Mouse (Mus musculus): Measurements from ENCODE around the gene Egfl7. TPM values are rescaled to one million over a fixed set of nuclear protein-coding genes. Genes with fewer than 3 reads are reported as not detected.

Gene Egfl7
- polyA plus RNA-seq, 1 experiment from 2014 or later = 52.8 TPM

GRCm38 (mm10) chr2:26543155-26543554, 36.7 kb upstream of the Egfl7 start:
- H3K27ac ChIP-seq (ENCODE audit: low read depth, low read length) = peak overlapping the region; percentile 15; the same call in 1 of the 2 replicates
- H3K4me2 ChIP-seq (ENCODE audit: low read length) = no peak overlapping the region
- ATAC-seq (no peak), DNase-seq (ENCODE audit: low spot score) (no peak)
- WGBS = 72% methylated on average over 4 of the region's 4 CpGs
- peaks cover 13% of the 10 kb centered on the region for H3K4me1 ChIP-seq (ENCODE audit: control insufficient read depth, insufficient read depth, low read length)
- H3K9ac ChIP-seq (ENCODE audit: low read length) = no peak overlapping the region
- H3K36me3 ChIP-seq (ENCODE audit: control insufficient read depth, insufficient read depth, low read length) = no peaks in the 10 kb centered on the region
- no peaks in the 10 kb centered on the region for H3K27me3 ChIP-seq (replicated peaks; ENCODE audit: control insufficient read depth, insufficient read depth, low read length)
- no peak overlapping the region for H3K4me3 ChIP-seq (ENCODE audit: low read depth, low read length)
- H3K9me3 ChIP-seq (replicated peaks; ENCODE audit: control insufficient read depth, low read length) = no peaks in the 10 kb centered on the region

- 92% methylated on average over 8 of the region's 8 CpGs for whole genome bisulfite sequencing
- H3K9me3 ChIP-seq (replicated peaks; ENCODE audit: control insufficient read depth, low read length) = no peaks in the 10 kb centered on the region
- H3K27me3 ChIP-seq (replicated peaks; ENCODE audit: control insufficient read depth, insufficient read depth, low read length) = no peaks in the 10 kb centered on the region
- no peak overlapping the region for H3K4me3 ChIP-seq (ENCODE audit: low read depth, low read length)
- no peak overlapping the region for H3K4me2 ChIP-seq (ENCODE audit: low read length)
- H3K27ac ChIP-seq (ENCODE audit: low read depth, low read length) = no peak overlapping the region
- H3K9ac ChIP-seq (ENCODE audit: low read length) = no peak overlapping the region
- no peaks in the 10 kb centered on the region for H3K36me3 ChIP-seq (ENCODE audit: control insufficient read depth, insufficient read depth, low read length)
- ATAC-seq (no peak), DNase-seq (ENCODE audit: low spot score) (no peak)
- H3K4me1 ChIP-seq (ENCODE audit: control insufficient read depth, insufficient read depth, low read length) = peaks cover 13% of the 10 kb centered on the region
Observed at GRCm38 (mm10) chr2:26543768-26544167, 36.0 kb upstream of the Egfl7 start.

- H3K4me1 ChIP-seq (ENCODE audit: control insufficient read depth, insufficient read depth, low read length) = peaks cover 13% of the 10 kb centered on the region
- H3K27me3 ChIP-seq (replicated peaks; ENCODE audit: control insufficient read depth, insufficient read depth, low read length) = no peaks in the 10 kb centered on the region
- H3K36me3 ChIP-seq (ENCODE audit: control insufficient read depth, insufficient read depth, low read length) = no peaks in the 10 kb centered on the region
- no peak overlapping the region for H3K4me3 ChIP-seq (ENCODE audit: low read depth, low read length)
- H3K9me3 ChIP-seq (replicated peaks; ENCODE audit: control insufficient read depth, low read length) = no peaks in the 10 kb centered on the region
- no peak overlapping the region for H3K4me2 ChIP-seq (ENCODE audit: low read length)
- no peak overlapping the region for H3K27ac ChIP-seq (ENCODE audit: low read depth, low read length)
- ATAC-seq (no peak), DNase-seq (ENCODE audit: low spot score) (no peak)
- no peak overlapping the region for H3K9ac ChIP-seq (ENCODE audit: low read length)
- WGBS = 67% methylated on average over 3 of the region's 3 CpGs
Observed at GRCm38 (mm10) chr2:26544265-26544664, 35.5 kb upstream of the Egfl7 start.

GRCm38 (mm10) chr2:26547481-26547880, 32.3 kb upstream of the Egfl7 start:
- DNase-seq (ENCODE audit: low spot score) (no peak), ATAC-seq (no peak; the same call in 1 of the 2 replicates)
- H3K4me1 ChIP-seq (ENCODE audit: control insufficient read depth, insufficient read depth, low read length) = peaks cover 6% of the 10 kb centered on the region; the same call in 1 of the 2 replicates
- no peaks in the 10 kb centered on the region for H3K9me3 ChIP-seq (replicated peaks; ENCODE audit: control insufficient read depth, low read length)
- no peaks in the 10 kb centered on the region for H3K27me3 ChIP-seq (replicated peaks; ENCODE audit: control insufficient read depth, insufficient read depth, low read length)
- no peak overlapping the region for H3K27ac ChIP-seq (ENCODE audit: low read depth, low read length)
- no peak overlapping the region for H3K4me3 ChIP-seq (ENCODE audit: low read depth, low read length)
- 36% methylated on average over 2 of the region's 2 CpGs for WGBS
- no peak overlapping the region for H3K9ac ChIP-seq (ENCODE audit: low read length)
- no peak overlapping the region for H3K4me2 ChIP-seq (ENCODE audit: low read length)
- no peaks in the 10 kb centered on the region for H3K36me3 ChIP-seq (ENCODE audit: control insufficient read depth, insufficient read depth, low read length)

- Histone ChIP-seq H3K9me3 (replicated peaks; ENCODE audit: control insufficient read depth, low read length) (no peaks in the 10 kb centered on the region), H3K4me1 (ENCODE audit: control insufficient read depth, insufficient read depth, low read length) (peaks cover 6% of the 10 kb centered on the region; the same call in 1 of the 2 replicates), H3K9ac (ENCODE audit: low read length) (no peak overlapping the region), H3K36me3 (ENCODE audit: control insufficient read depth, insufficient read depth, low read length) (no peaks in the 10 kb centered on the region), H3K4me2 (ENCODE audit: low read length) (no peak overlapping the region), H3K27me3 (replicated peaks; ENCODE audit: control insufficient read depth, insufficient read depth, low read length) (no peaks in the 10 kb centered on the region), H3K27ac (ENCODE audit: low read depth, low read length) (no peak overlapping the region), H3K4me3 (ENCODE audit: low read depth, low read length) (no peak overlapping the region)
- no peak for DNase-seq (ENCODE audit: low spot score)
- WGBS = 82% methylated on average over 10 of the region's 10 CpGs
- no peak for ATAC-seq
Observed at GRCm38 (mm10) chr2:26549801-26550200, 30.0 kb upstream of the Egfl7 start.

- Histone ChIP-seq H3K9ac (ENCODE audit: low read length) (no peak overlapping the region), H3K4me1 (ENCODE audit: control insufficient read depth, insufficient read depth, low read length) (peaks cover 6% of the 10 kb centered on the region; the same call in 1 of the 2 replicates), H3K9me3 (replicated peaks; ENCODE audit: control insufficient read depth, low read length) (no peaks in the 10 kb centered on the region), H3K27me3 (replicated peaks; ENCODE audit: control insufficient read depth, insufficient read depth, low read length) (no peaks in the 10 kb centered on the region), H3K4me3 (ENCODE audit: low read depth, low read length) (no peak overlapping the region), H3K27ac (ENCODE audit: low read depth, low read length) (no peak overlapping the region), H3K36me3 (ENCODE audit: control insufficient read depth, insufficient read depth, low read length) (no peaks in the 10 kb centered on the region), H3K4me2 (ENCODE audit: low read length) (no peak overlapping the region)
- ATAC-seq (no peak), DNase-seq (ENCODE audit: low spot score) (no peak)
- 78% methylated on average over 3 of the region's 3 CpGs for WGBS
Observed at GRCm38 (mm10) chr2:26550205-26550604, 29.6 kb upstream of the Egfl7 start.

- Histone ChIP-seq H3K4me3 (ENCODE audit: low read depth, low read length) (no peak overlapping the region), H3K36me3 (ENCODE audit: control insufficient read depth, insufficient read depth, low read length) (no peaks in the 10 kb centered on the region), H3K9ac (ENCODE audit: low read length) (no peak overlapping the region), H3K27ac (ENCODE audit: low read depth, low read length) (no peak overlapping the region), H3K4me2 (ENCODE audit: low read length) (no peak overlapping the region), H3K9me3 (replicated peaks; ENCODE audit: control insufficient read depth, low read length) (no peaks in the 10 kb centered on the region), H3K27me3 (replicated peaks; ENCODE audit: control insufficient read depth, insufficient read depth, low read length) (no peaks in the 10 kb centered on the region), H3K4me1 (ENCODE audit: control insufficient read depth, insufficient read depth, low read length) (peaks cover 6% of the 10 kb centered on the region; the same call in 1 of the 2 replicates)
- DNase-seq (ENCODE audit: low spot score) (no peak), ATAC-seq (no peak)
- WGBS = 64% methylated on average over 3 of the region's 3 CpGs
Observed at GRCm38 (mm10) chr2:26550777-26551176, 29.0 kb upstream of the Egfl7 start.

GRCm38 (mm10) chr2:26551446-26551845, 28.4 kb upstream of the Egfl7 start:
- 71% methylated on average over 8 of the region's 8 CpGs for WGBS
- no peak for ATAC-seq
- Histone ChIP-seq H3K27ac (ENCODE audit: low read depth, low read length) (no peak overlapping the region), H3K9me3 (replicated peaks; ENCODE audit: control insufficient read depth, low read length) (no peaks in the 10 kb centered on the region), H3K4me1 (ENCODE audit: control insufficient read depth, insufficient read depth, low read length) (peaks cover 6% of the 10 kb centered on the region; the same call in 1 of the 2 replicates), H3K4me3 (ENCODE audit: low read depth, low read length) (no peak overlapping the region), H3K36me3 (ENCODE audit: control insufficient read depth, insufficient read depth, low read length) (no peaks in the 10 kb centered on the region), H3K27me3 (replicated peaks; ENCODE audit: control insufficient read depth, insufficient read depth, low read length) (no peaks in the 10 kb centered on the region), H3K9ac (ENCODE audit: low read length) (no peak overlapping the region), H3K4me2 (ENCODE audit: low read length) (no peak overlapping the region)
- DNase-seq (ENCODE audit: low spot score) = no peak

- H3K27ac ChIP-seq (ENCODE audit: low read depth, low read length) = no peak overlapping the region
- ATAC-seq (no peak), DNase-seq (ENCODE audit: low spot score) (no peak)
- no peak overlapping the region for H3K4me3 ChIP-seq (ENCODE audit: low read depth, low read length)
- H3K4me1 ChIP-seq (ENCODE audit: control insufficient read depth, insufficient read depth, low read length) = peaks cover 6% of the 10 kb centered on the region; the same call in 1 of the 2 replicates
- H3K27me3 ChIP-seq (replicated peaks; ENCODE audit: control insufficient read depth, insufficient read depth, low read length) = no peaks in the 10 kb centered on the region
- WGBS = 91% methylated on average over 2 of the region's 2 CpGs
- no peaks in the 10 kb centered on the region for H3K9me3 ChIP-seq (replicated peaks; ENCODE audit: control insufficient read depth, low read length)
- H3K9ac ChIP-seq (ENCODE audit: low read length) = no peak overlapping the region
- no peak overlapping the region for H3K4me2 ChIP-seq (ENCODE audit: low read length)
- no peaks in the 10 kb centered on the region for H3K36me3 ChIP-seq (ENCODE audit: control insufficient read depth, insufficient read depth, low read length)
Observed at GRCm38 (mm10) chr2:26552066-26552465, 27.7 kb upstream of the Egfl7 start.

Measured in forebrain, embryonic 14.5 days (tissue).